ENCODE assay signal across 1 mouse cellular context in the genomic region with DNA sequence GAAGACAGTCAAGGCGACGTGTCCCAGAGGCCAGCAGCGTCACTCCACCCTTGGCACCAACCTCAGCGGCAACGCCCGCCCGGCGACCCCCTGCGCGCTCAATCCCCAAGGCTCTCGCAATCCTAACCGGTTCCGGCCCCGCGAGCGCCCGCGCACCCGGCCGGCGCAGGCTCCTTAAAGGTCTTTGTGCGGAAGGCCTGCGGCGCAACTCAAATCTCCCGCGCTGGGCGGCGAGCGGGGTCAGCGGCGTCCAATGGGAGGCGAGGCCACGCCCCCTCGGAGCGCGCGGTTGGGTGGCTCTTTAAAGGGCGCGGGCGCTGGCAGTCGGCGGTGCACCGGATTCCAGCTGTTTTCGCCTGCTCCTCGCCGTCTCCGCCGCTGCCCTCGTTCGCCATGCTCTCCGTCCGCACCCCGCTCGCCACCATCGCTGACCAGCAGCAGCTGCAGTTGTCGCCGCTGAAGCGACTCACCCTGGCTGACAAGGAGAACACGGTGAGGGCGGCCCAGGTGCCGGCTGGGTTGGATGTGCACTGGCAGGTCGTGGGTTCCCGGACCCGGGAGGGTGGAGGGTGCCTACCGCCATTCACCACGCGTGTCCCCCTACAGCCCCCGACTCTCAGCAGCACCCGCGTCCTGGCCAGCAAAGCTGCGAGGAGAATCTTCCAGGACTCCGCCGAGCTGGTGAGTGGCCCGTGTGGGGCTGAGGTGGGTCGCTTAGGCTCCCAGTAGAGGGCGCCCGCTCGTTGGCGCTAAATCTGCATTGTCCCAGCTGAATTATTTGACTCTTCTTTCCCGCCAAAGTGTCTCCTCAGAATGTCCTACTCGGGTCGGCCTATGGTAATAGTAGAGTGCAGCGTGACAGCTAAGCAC.
TF ChIP-seq lines count a peak whose summit lies in the region.

A gene (plus strand): TSS at position 288 of the 870 bp plus-strand sequence.

TF ChIP-seq in MEL, 35 proteins besides CTCF, POLR2A, EP300 and RAD21 (continued from another document):
- peak; percentile 86 for TF ChIP-seq NRF1 (IDR thresholded peaks at IDR 0.05; ENCODE audit: insufficient read depth, low read depth, low read length, poor library complexity, severe bottlenecking)
- TF ChIP-seq ZC3H11A (IDR thresholded peaks at IDR 0.05; ENCODE audit: low read depth, low read length) = no peak
- peak; percentile 87 for TF ChIP-seq POLR2AphosphoS2 (IDR thresholded peaks at IDR 0.05; ENCODE audit: low read length)
- no peak for TF ChIP-seq UBTF (IDR thresholded peaks at IDR 0.05; ENCODE audit: borderline replicate concordance, insufficient read depth, low read depth, low read length)
- TF ChIP-seq USF2 (IDR thresholded peaks at IDR 0.05; ENCODE audit: borderline replicate concordance in 1 of 2, insufficient read depth in 1 of 2, low read depth in 1 of 2, low read length in 2 of 2) = no peak
- TF ChIP-seq JUND (IDR thresholded peaks at IDR 0.05; ENCODE audit: low read depth, low read length) = no peak
- no peak for TF ChIP-seq MYB (IDR thresholded peaks at IDR 0.05; ENCODE audit: low read depth, low read length)
- no peak for TF ChIP-seq POLR2AphosphoS5 (IDR thresholded peaks at IDR 0.05; ENCODE audit: borderline replicate concordance, low read depth, low read length)
